8 mouse cellular contexts compared by ENCODE assay signal in genomic region chr5:52878847-52879246, GRCm38 (mm10). TPM values are rescaled to one million over a fixed set of nuclear protein-coding genes. Genes with fewer than 3 reads are reported as not detected.
DNase-seq lines count a peak whose midpoint lies in the region; ATAC-seq and TF ChIP-seq lines count a peak whose summit lies in the region.

No protein-coding gene starts in this region.

- TF ChIP-seq POLR2A in testis, adult 2 months (IDR thresholded peaks at IDR 0.05; ENCODE audit: control insufficient read depth, low read depth, low read length) = no peak

- H3K9ac ChIP-seq in midbrain, embryonic 14.5 days (replicated peaks; ENCODE audit: low read length) = no peak overlapping the region
- H3K9ac ChIP-seq in stomach, embryonic 16.5 days (ENCODE audit: low read length) = no peak overlapping the region

- H3K27ac ChIP-seq in testis, adult 2 months (ENCODE audit: control insufficient read depth, insufficient read depth, low read depth, low read length) = no peak overlapping the region
- H3K27ac ChIP-seq in midbrain, embryonic 14.5 days (replicated peaks; ENCODE audit: low read depth, low read length) = no peak overlapping the region
- H3K27ac ChIP-seq in stomach, embryonic 16.5 days (ENCODE audit: low read length) = no peak overlapping the region

- H3K9me3 ChIP-seq in midbrain, embryonic 14.5 days (ENCODE audit: control insufficient read depth, low read length) = no peaks in the 10 kb centered on the region
- H3K9me3 ChIP-seq in stomach, embryonic 16.5 days (replicated peaks; ENCODE audit: control insufficient read depth, low read length) = no peaks in the 10 kb centered on the region

- intact Hi-C loops in left cerebral cortex, postnatal 4 days (cut with DNase I) = loop anchor here (5.0 kb wide), 1 partner anchor 243 kb away; no protein-coding TSS in a partner anchor

- H3K4me1 ChIP-seq in testis, adult 2 months (ENCODE audit: control insufficient read depth, insufficient read depth, low read length) = peaks cover 2% of the 10 kb centered on the region
- H3K4me1 ChIP-seq in midbrain, embryonic 14.5 days (ENCODE audit: control insufficient read depth, insufficient read depth, low read length) = no peaks in the 10 kb centered on the region
- H3K4me1 ChIP-seq in stomach, embryonic 16.5 days (ENCODE audit: control insufficient read depth, insufficient read depth, low read length) = no peaks in the 10 kb centered on the region

- peak; percentile 73; the same call in 1 of the 2 replicates for TF ChIP-seq CTCF in testis, adult 2 months (IDR thresholded peaks at IDR 0.05; ENCODE audit: control insufficient read depth, insufficient read depth, insufficient replicate concordance, low read depth, low read length)

- no peaks in the 10 kb centered on the region for H3K36me3 ChIP-seq in testis, adult 2 months (ENCODE audit: control insufficient read depth, insufficient read depth, low read length)
- no peaks in the 10 kb centered on the region for H3K36me3 ChIP-seq in midbrain, embryonic 14.5 days (ENCODE audit: control insufficient read depth, insufficient read depth, low read length)
- H3K36me3 ChIP-seq in stomach, embryonic 16.5 days (ENCODE audit: control insufficient read depth, insufficient read depth, low read length) = no peaks in the 10 kb centered on the region

- no peak overlapping the region for H3K4me3 ChIP-seq in testis, adult 2 months (ENCODE audit: control insufficient read depth, low read depth, low read length)
- no peak overlapping the region for H3K4me3 ChIP-seq in midbrain, embryonic 14.5 days (replicated peaks; ENCODE audit: low read depth, low read length)
- H3K4me3 ChIP-seq in stomach, embryonic 16.5 days (replicated peaks; ENCODE audit: low read length) = no peak overlapping the region

- no peak overlapping the region for H3K4me2 ChIP-seq in midbrain, embryonic 14.5 days (ENCODE audit: low read length)
- H3K4me2 ChIP-seq in stomach, embryonic 16.5 days (ENCODE audit: low read depth, low read length) = no peak overlapping the region

- ATAC-seq in midbrain, embryonic 14.5 days (ENCODE audit: low FRiP score, low TSS enrichment) = peak; percentile 84; the same call in 1 of the 2 replicates
- peak; percentile 63; the same call in 1 of the 2 replicates for ATAC-seq in stomach, embryonic 16.5 days (ENCODE audit: insufficient read depth, low FRiP score)

- no peak for DNase-seq in testis, postnatal 14 days (ENCODE audit: low spot score)
- peak; percentile 90 to 91 for DNase-seq in cerebellum, postnatal 10 days
- DNase-seq in gastrocnemius, postnatal 10 days = peak; percentile 50
- DNase-seq in kidney, adult 11 months = peak; percentile 17
- DNase-seq in left cerebral cortex, postnatal 4 days = peak; percentile 77
- peak; percentile 85 for DNase-seq in midbrain, embryonic 14.5 days

- H3K27me3 ChIP-seq in testis, adult 2 months (ENCODE audit: control insufficient read depth, insufficient read depth, low read length) = no peaks in the 10 kb centered on the region
- no peaks in the 10 kb centered on the region for H3K27me3 ChIP-seq in midbrain, embryonic 14.5 days (ENCODE audit: control insufficient read depth, insufficient read depth, low read length)
- H3K27me3 ChIP-seq in stomach, embryonic 16.5 days (ENCODE audit: control insufficient read depth, insufficient read depth, low read length) = no peaks in the 10 kb centered on the region

- 8% methylated on average over 10 of the region's 14 CpGs for WGBS in midbrain, embryonic 14.5 days
- 1% methylated on average over 8 of the region's 14 CpGs for whole genome bisulfite sequencing in stomach, embryonic 16.5 days

RNA-seq across cellular contexts. Expression of gene Anapc4, which starts 45.0 kb away (rescaled TPM):
- polyA plus RNA-seq in testis, adult 2 months (2012; rRNA removed) = 17.7 and 22.4 TPM in 2 replicates
- 10 to 100 TPM; 42.5 to 52.7 TPM for total RNA-seq in gastrocnemius, postnatal 10 days (2021)
- total RNA-seq in left cerebral cortex, postnatal 4 days (2021) = 100 to 1,000 TPM in 1 of 2 experiments, 10 to 100 TPM in 1; 91.9 to 109 TPM
- 96.8 and 131 TPM in 2 replicates for polyA plus RNA-seq in midbrain, embryonic 14.5 days (2014; fragmentation: Nextera tagmentation; extraction: Ambion mirVana)
- 95.1 and 97.0 TPM in 2 replicates for polyA plus RNA-seq in stomach, embryonic 16.5 days (2015; fragmentation: Nextera tagmentation; extraction: Ambion mirVana)
